Mouse (Mus musculus) embryonic facial prominence, embryonic 11.5 days (tissue): ENCODE results near the gene Olfr1338. TPM values are rescaled to one million over a fixed set of nuclear protein-coding genes. Genes with fewer than 3 reads are reported as not detected.
"Not testable (repeated sequence)": the region's sequence is repeated elsewhere in the genome, so short reads cannot be mapped to it uniquely, and the experiment has no call there.

ENCODE experiments used
- ATAC-seq: fragments of 200-750 bp; cut with Nextera tagmentation; replicated peaks from 2 replicates; pipeline ENCODE4 v1.8.0; 2017; ENCODE audit warnings: low read depth; ENCODE audit not compliant: insufficient number of reproducible peaks, low FRiP score, low TSS enrichment
- DNase-seq: peaks from one replicate; pipeline ENCODE4 v3.0.0-alpha.2; 2015; ENCODE audit warnings: low spot score
- H3K27ac ChIP-seq: fragments of 300-500 bp; sonication (generic); replicated peaks from 2 replicates; pipeline ENCODE4 v1.5.1; 2014; ENCODE audit warnings: mild to moderate bottlenecking, low read depth, low read length, control low read depth
- H3K27me3 ChIP-seq: fragments of 300-500 bp; sonication (generic); 2 replicates; pipeline ENCODE4 v1.6.1; 2014; ENCODE audit warnings: mild to moderate bottlenecking, low read length, moderate library complexity, mixed read lengths; ENCODE audit not compliant: control insufficient read depth, insufficient read depth
- H3K36me3 ChIP-seq: fragments of 300-500 bp; sonication (generic); replicated peaks from 2 replicates; pipeline ENCODE4 v1.6.1; 2014; ENCODE audit warnings: low read depth, mild to moderate bottlenecking, low read length, moderate library complexity, mixed read lengths; ENCODE audit not compliant: control insufficient read depth, insufficient read depth
- H3K4me1 ChIP-seq: fragments of 300-500 bp; sonication (generic); 2 replicates; pipeline ENCODE4 v1.6.1; 2014; ENCODE audit warnings: low read length, mixed read lengths; ENCODE audit not compliant: control insufficient read depth, insufficient read depth
- H3K4me2 ChIP-seq: fragments of 300-500 bp; sonication (generic); 2 replicates; pipeline ENCODE4 v1.6.1; 2014; ENCODE audit warnings: low read depth, mild to moderate bottlenecking, control low read depth, low read length, moderate library complexity
- H3K4me3 ChIP-seq: fragments of 300-500 bp; sonication (generic); 2 replicates; pipeline ENCODE4 v1.5.1; 2014; ENCODE audit warnings: low read depth, low read length, control low read depth
- H3K9ac ChIP-seq: fragments of 300-500 bp; sonication (generic); replicated peaks from 2 replicates; pipeline ENCODE4 v1.6.1; 2014; ENCODE audit warnings: mild to moderate bottlenecking, control low read depth, low read length
- H3K9me3 ChIP-seq: fragments of 300-500 bp; sonication (generic); replicated peaks from 2 replicates; pipeline ENCODE4 v1.6.1; 2016; ENCODE audit warnings: mild to moderate bottlenecking, low read length, inconsistent platforms, mixed read lengths; ENCODE audit not compliant: control insufficient read depth
- WGBS: fragments of 180-500 bp; shearing (Covaris S2); extraction: QIAGEN DNeasy Blood & Tissue Kit; methylation state at CpG from one replicate; pipeline ENCODE4 v1.1.7; 2014; 5-methylcytosine and 5-hydroxymethylcytosine counted together
- polyA plus RNA-seq: library from polyadenylated mRNA; unstranded; fragments of >200 nt; fragmentation: Nextera tagmentation; extraction: Ambion mirVana; gene quantifications from 2 replicates; pipeline ENCODE4 v1.2.1, GENCODE M21; 2014

The Olfr1338 gene
- not detected in 2 replicates for polyA plus RNA-seq

GRCm38 (mm10) chr4:118758637-118759036 is at the start of gene Olfr1338:
Gene Olfr1338 (minus strand): TSS chr4:118758737.
- Histone ChIP-seq H3K27me3 (no peaks in the 10 kb centered on the region), H3K4me1 (no peaks in the 10 kb centered on the region), H3K36me3 (no peaks in the 10 kb centered on the region), H3K4me2 (no peak within 1 kb of the TSS), H3K9me3 (no peaks in the 10 kb centered on the region), H3K27ac (no peak within 1 kb of the TSS), H3K9ac (no peak within 1 kb of the TSS), H3K4me3 (no peak within 1 kb of the TSS)
- WGBS, result 89% methylated on average over 1 of the region's 1 CpGs
- ATAC-seq (no peak), DNase-seq (no peak)

GRCm38 (mm10) chr4:118792796-118793195 is 34.3 kb upstream of the Olfr1338 start:
- H3K27ac ChIP-seq, H3K36me3 ChIP-seq, H3K4me1 ChIP-seq, ATAC-seq, H3K27me3 ChIP-seq, DNase-seq, H3K4me3 ChIP-seq, H3K4me2 ChIP-seq, H3K9me3 ChIP-seq, H3K9ac ChIP-seq: not testable (repeated sequence)

- no peaks in the 10 kb centered on the region for H3K4me1 ChIP-seq
- H3K27ac ChIP-seq, result no peak within 1 kb of the TSS
- H3K9me3 ChIP-seq, result no peaks in the 10 kb centered on the region
- H3K36me3 ChIP-seq, result no peaks in the 10 kb centered on the region
- WGBS, result 84% methylated on average over 2 of the region's 2 CpGs
- ATAC-seq, result no peak
- no peak within 1 kb of the TSS for H3K9ac ChIP-seq
- H3K4me3 ChIP-seq, result no peak within 1 kb of the TSS
- no peaks in the 10 kb centered on the region for H3K27me3 ChIP-seq
- H3K4me2 ChIP-seq, result no peak within 1 kb of the TSS
- no peak for DNase-seq
These were observed 23.9 kb upstream of the Olfr1338 start, which contains the start of gene Olfr1337 for GRCm38 (mm10) chr4:118782486-118782885. Gene Olfr1337 (minus strand): TSS chr4:118782586.

- Histone ChIP-seq H3K4me2 (no peak overlapping the region), H3K27ac (no peak overlapping the region), H3K4me3 (no peak overlapping the region), H3K4me1 (no peaks in the 10 kb centered on the region), H3K9me3 (no peaks in the 10 kb centered on the region), H3K36me3 (no peaks in the 10 kb centered on the region), H3K9ac (no peak overlapping the region), H3K27me3 (no peaks in the 10 kb centered on the region; the same call in 1 of the 2 replicates)
- 2% methylated on average over 16 of the region's 16 CpGs for WGBS
- DNase-seq, result no peak
- ATAC-seq, result no peak
These were observed 16.7 kb downstream of the Olfr1338 start for GRCm38 (mm10) chr4:118741881-118742280.

- ATAC-seq, result no peak
- no peak overlapping the region for H3K4me2 ChIP-seq
- no peaks in the 10 kb centered on the region for H3K4me1 ChIP-seq
- H3K27me3 ChIP-seq, result no peaks in the 10 kb centered on the region; the same call in 1 of the 2 replicates
- no peak overlapping the region for H3K9ac ChIP-seq
- no peak for DNase-seq
- H3K36me3 ChIP-seq, result no peaks in the 10 kb centered on the region
- WGBS, result 7% methylated on average over 11 of the region's 11 CpGs
- no peak overlapping the region for H3K27ac ChIP-seq
- no peak overlapping the region for H3K4me3 ChIP-seq
- no peaks in the 10 kb centered on the region for H3K9me3 ChIP-seq
These were observed 17.4 kb downstream of the Olfr1338 start for GRCm38 (mm10) chr4:118740988-118741698.

- DNase-seq, result no peak
- Histone ChIP-seq H3K9me3 (no peaks in the 10 kb centered on the region), H3K4me3 (no peak overlapping the region), H3K4me1 (no peaks in the 10 kb centered on the region), H3K9ac (no peak overlapping the region), H3K4me2 (no peak overlapping the region), H3K27me3 (no peaks in the 10 kb centered on the region; the same call in 1 of the 2 replicates), H3K27ac (no peak overlapping the region), H3K36me3 (no peaks in the 10 kb centered on the region)
- WGBS, result 67% methylated on average over 3 of the region's 3 CpGs
- ATAC-seq, result no peak
These were observed 19.0 kb downstream of the Olfr1338 start for GRCm38 (mm10) chr4:118739574-118739973.

- no peaks in the 10 kb centered on the region for H3K9me3 ChIP-seq
- no peak within 1 kb of the TSS for H3K4me3 ChIP-seq
- no peak within 1 kb of the TSS for H3K27ac ChIP-seq
- H3K36me3 ChIP-seq, result no peaks in the 10 kb centered on the region
- no peak within 1 kb of the TSS for H3K4me2 ChIP-seq
- no peaks in the 10 kb centered on the region for H3K27me3 ChIP-seq
- no peak for ATAC-seq
- 100% methylated on average over 1 of the region's 1 CpGs for WGBS
- no peak for DNase-seq
- no peaks in the 10 kb centered on the region for H3K4me1 ChIP-seq
- no peak within 1 kb of the TSS for H3K9ac ChIP-seq
These were observed 26.7 kb downstream of the Olfr1338 start, which contains the start of gene Olfr1339 for GRCm38 (mm10) chr4:118731875-118732274. Gene Olfr1339 (plus strand): TSS chr4:118732175.

GRCm38 (mm10) chr4:118721742-118722483 is 36.6 kb downstream of the Olfr1338 start:
- Histone ChIP-seq H3K9me3 (no peaks in the 10 kb centered on the region), H3K36me3 (no peaks in the 10 kb centered on the region), H3K9ac (no peak overlapping the region), H3K4me3 (no peak overlapping the region), H3K4me2 (no peak overlapping the region), H3K4me1 (no peaks in the 10 kb centered on the region), H3K27ac (no peak overlapping the region), H3K27me3 (no peaks in the 10 kb centered on the region)
- WGBS, result 55% methylated on average over 10 of the region's 10 CpGs
- ATAC-seq, result no peak
- DNase-seq, result peak; percentile 74
